Comparison of ENCODE assay signal across 1 mouse cellular context in genomic region chr9:108792307-108792706, GRCm38 (mm10).
TF ChIP-seq lines count a peak whose summit lies in the region.

No protein-coding gene starts in this region.

TF ChIP-seq in CH12.LX, 34 proteins besides CTCF, POLR2A, EP300 and RAD21:
- TF ChIP-seq TBP (conservative IDR thresholded peaks at IDR 0.05; ENCODE audit: low read depth, low read length) (no peak), RCOR1 (conservative IDR thresholded peaks at IDR 0.05; ENCODE audit: low read depth, low read length) (no peak), CHD2 (IDR thresholded peaks at IDR 0.05; ENCODE audit: low read length) (no peak), MAFK (IDR thresholded peaks at IDR 0.05; ENCODE audit: insufficient replicate concordance, low read length) (no peak), SIN3A (IDR thresholded peaks at IDR 0.05; ENCODE audit: low read length) (no peak), CHD1 (IDR thresholded peaks at IDR 0.05; ENCODE audit: low read depth, low read length) (no peak), ZKSCAN1 (IDR thresholded peaks at IDR 0.05; ENCODE audit: borderline replicate concordance, low read depth, low read length) (no peak), E2F4 (IDR thresholded peaks at IDR 0.05; ENCODE audit: insufficient replicate concordance, low read depth, low read length) (no peak)
